Mouse (Mus musculus): ENCODE results near the gene Ppp3ca. TPM values are rescaled to one million over a fixed set of nuclear protein-coding genes. Genes with fewer than 3 reads are reported as not detected.

The Ppp3ca gene
- total and polyA plus RNA-seq, 3 experiments: 63.4 to 143 (median 130) TPM

- dilution Hi-C loops (cut with MboI; ENCODE audit: extremely low pct_ligation_motif_present, extremely low pct_unique_long_range_greater_than_20kb, low sequenced_read_pairs) (no loop called here), in situ Hi-C loops (cut with MboI; ENCODE audit: low pct_ligation_motif_present, low pct_unique_long_range_greater_than_20kb, low sequenced_read_pairs) (no loop called here)
- no peak for DNase-seq (ENCODE audit: extremely low read depth)
- peaks cover 23% of the 10 kb centered on the region for H3K79me2 ChIP-seq (replicated peaks; ENCODE audit: control insufficient read depth, extremely low read depth, insufficient read depth, poor library complexity, severe bottlenecking)
- no peak for TF ChIP-seq JUN (IDR thresholded peaks at IDR 0.05; ENCODE audit: insufficient read depth, low read depth, low read length)
- no peak for TF ChIP-seq TBP (conservative IDR thresholded peaks at IDR 0.05; ENCODE audit: low read depth, low read length)
- no peak for TF ChIP-seq MAX (IDR thresholded peaks at IDR 0.05; ENCODE audit: low read length)
- no peak for TF ChIP-seq CHD1 (IDR thresholded peaks at IDR 0.05; ENCODE audit: low read depth, low read length)
- no peak for TF ChIP-seq KAT2A (IDR thresholded peaks at IDR 0.05; ENCODE audit: insufficient replicate concordance, low read length)
- TF ChIP-seq PAX5 (IDR thresholded peaks at IDR 0.05; ENCODE audit: low read length): no peak
- no peak for TF ChIP-seq ELF1 (IDR thresholded peaks at IDR 0.05; ENCODE audit: low read depth, low read length)
- TF ChIP-seq MEF2A (IDR thresholded peaks at IDR 0.05; ENCODE audit: borderline replicate concordance, low read depth, low read length): no peak
- TF ChIP-seq CHD2 (IDR thresholded peaks at IDR 0.05; ENCODE audit: low read length): no peak
- TF ChIP-seq ZC3H11A (IDR thresholded peaks at IDR 0.05; ENCODE audit: low read depth, low read length): no peak
- no peak for TF ChIP-seq POLR2A (IDR thresholded peaks at IDR 0.05; ENCODE audit: low read depth, low read length)
- TF ChIP-seq NELFE (IDR thresholded peaks at IDR 0.05; ENCODE audit: low read depth, low read length): no peak
- no peak for TF ChIP-seq CTCF (conservative IDR thresholded peaks at IDR 0.05 in 1 of 2, IDR thresholded peaks at IDR 0.05 in 1 of 2; ENCODE audit: low read depth in 2 of 2, low read length in 2 of 2)
- no peak for TF ChIP-seq JUND (conservative IDR thresholded peaks at IDR 0.05; ENCODE audit: low read depth, low read length)
- no peak for TF ChIP-seq SIN3A (IDR thresholded peaks at IDR 0.05; ENCODE audit: low read length)
- no peak for TF ChIP-seq SMC3 (IDR thresholded peaks at IDR 0.05; ENCODE audit: low read depth, low read length)
- TF ChIP-seq ZMIZ1 (IDR thresholded peaks at IDR 0.05; ENCODE audit: low read depth, low read length): no peak
- H3K27me3 ChIP-seq (replicated peaks): no peaks in the 10 kb centered on the region
- no peak overlapping the region for H3K4me3 ChIP-seq (replicated peaks in 1 of 3; ENCODE audit: low read depth in 2 of 3, low read length in 2 of 3, poor library complexity in 1 of 3)
- no peak overlapping the region for H3K4me2 ChIP-seq (ENCODE audit: insufficient read depth, low read depth, poor library complexity, severe bottlenecking)
- H3K36me3 ChIP-seq (replicated peaks in 1 of 2; ENCODE audit: control insufficient read depth in 1 of 2, insufficient read depth in 1 of 2, low read length in 1 of 2): peaks cover 0 to 22% of the 10 kb centered on the region in 2 experiments
- H3K27ac ChIP-seq (ENCODE audit: insufficient read depth, low read depth): no peak overlapping the region
- peaks cover 9 to 52% of the 10 kb centered on the region in 2 experiments for H3K4me1 ChIP-seq (ENCODE audit: control insufficient read depth in 1 of 2, insufficient read depth in 2 of 2)
- H3K9ac ChIP-seq (ENCODE audit: insufficient read depth, low read depth): no peak overlapping the region
- no peaks in the 10 kb centered on the region for H3K9me3 ChIP-seq (replicated peaks; ENCODE audit: low read length)
Measured at GRCm38 (mm10) chr3:136780321-136780720, 110.4 kb downstream of the Ppp3ca start.

- no peak overlapping the region for H3K4me2 ChIP-seq (ENCODE audit: insufficient read depth, low read depth, poor library complexity, severe bottlenecking)
- peaks cover 0 to 27% of the 10 kb centered on the region in 2 experiments for H3K36me3 ChIP-seq (replicated peaks in 1 of 2; ENCODE audit: control insufficient read depth in 1 of 2, insufficient read depth in 1 of 2, low read length in 1 of 2)
- in situ Hi-C loops (cut with MboI; ENCODE audit: low pct_ligation_motif_present, low pct_unique_long_range_greater_than_20kb, low sequenced_read_pairs) (no loop called here), dilution Hi-C loops (cut with MboI; ENCODE audit: extremely low pct_ligation_motif_present, extremely low pct_unique_long_range_greater_than_20kb, low sequenced_read_pairs) (no loop called here)
- H3K27me3 ChIP-seq (replicated peaks): no peaks in the 10 kb centered on the region
- peaks cover 26% of the 10 kb centered on the region for H3K79me2 ChIP-seq (replicated peaks; ENCODE audit: control insufficient read depth, extremely low read depth, insufficient read depth, poor library complexity, severe bottlenecking)
- no peak overlapping the region for H3K27ac ChIP-seq (ENCODE audit: insufficient read depth, low read depth)
- no peak overlapping the region for H3K9ac ChIP-seq (ENCODE audit: insufficient read depth, low read depth)
- TF ChIP-seq POLR2A (IDR thresholded peaks at IDR 0.05; ENCODE audit: low read depth, low read length): no peak
- TF ChIP-seq HCFC1 (IDR thresholded peaks at IDR 0.05; ENCODE audit: low read depth, low read length): no peak
- TF ChIP-seq UBTF (IDR thresholded peaks at IDR 0.05; ENCODE audit: low read depth, low read length): no peak
- TF ChIP-seq JUND (conservative IDR thresholded peaks at IDR 0.05; ENCODE audit: low read depth, low read length): no peak
- no peak for TF ChIP-seq BHLHE40 (IDR thresholded peaks at IDR 0.05; ENCODE audit: low read depth, low read length)
- no peak for TF ChIP-seq SIN3A (IDR thresholded peaks at IDR 0.05; ENCODE audit: low read length)
- no peak for TF ChIP-seq ELF1 (IDR thresholded peaks at IDR 0.05; ENCODE audit: low read depth, low read length)
- no peak for TF ChIP-seq KAT2A (IDR thresholded peaks at IDR 0.05; ENCODE audit: insufficient replicate concordance, low read length)
- no peak for TF ChIP-seq TBP (conservative IDR thresholded peaks at IDR 0.05; ENCODE audit: low read depth, low read length)
- peaks cover 15 to 60% of the 10 kb centered on the region in 2 experiments for H3K4me1 ChIP-seq (ENCODE audit: control insufficient read depth in 1 of 2, insufficient read depth in 2 of 2)
- no peaks in the 10 kb centered on the region for H3K9me3 ChIP-seq (replicated peaks; ENCODE audit: low read length)
- H3K4me3 ChIP-seq (replicated peaks in 1 of 3; ENCODE audit: low read depth in 2 of 3, low read length in 2 of 3, poor library complexity in 1 of 3): no peak overlapping the region
- no peak for DNase-seq (ENCODE audit: extremely low read depth)
Measured at GRCm38 (mm10) chr3:136782058-136782457, 112.1 kb downstream of the Ppp3ca start.

Data from CH12.LX (cell line).